27 mouse cellular contexts compared by ENCODE assay signal in genomic region chr3:151653298-151653697, GRCm38 (mm10).
"Had no signal": no experiment of that assay in that cellular context is flagged by ENCODE, and none has a peak within 500 bp of the region (broad histone marks: within the 10 kb centered on the region; RNA-seq: fewer than 3 reads in every experiment).

No protein-coding gene starts in this region.

- ATAC-seq: hindbrain, postnatal 0 days; intestine, embryonic 16.5 days had no signal

- H3K9ac ChIP-seq: heart, embryonic 13.5 days; heart, embryonic 15.5 days; hindbrain, embryonic 13.5 days; hindbrain, embryonic 15.5 days; limb, embryonic 12.5 days; liver, embryonic 13.5 days had no signal

- H3K27me3 ChIP-seq: heart, embryonic 13.5 days; heart, embryonic 15.5 days; hindbrain, embryonic 13.5 days; hindbrain, embryonic 15.5 days; limb, embryonic 12.5 days; liver, embryonic 13.5 days had no signal

- H3K36me3 ChIP-seq: heart, embryonic 13.5 days; heart, embryonic 15.5 days; hindbrain, embryonic 13.5 days; hindbrain, embryonic 15.5 days; limb, embryonic 10.5 days; limb, embryonic 12.5 days; liver, embryonic 13.5 days had no signal

- H3K27ac ChIP-seq: gastrocnemius, adult 2 months; heart, adult 2 months; heart, embryonic 13.5 days; heart, embryonic 15.5 days; hindbrain, embryonic 13.5 days; hindbrain, embryonic 15.5 days; hindbrain, postnatal 0 days; layer of hippocampus, adult 2 months; left cerebral cortex, adult 2 months; limb, embryonic 10.5 days; limb, embryonic 12.5 days; liver, embryonic 13.5 days had no signal

- H3K4me3 ChIP-seq: gastrocnemius, adult 2 months; heart, adult 2 months; heart, embryonic 13.5 days; heart, embryonic 15.5 days; hindbrain, embryonic 13.5 days; hindbrain, embryonic 15.5 days; layer of hippocampus, adult 2 months; left cerebral cortex, adult 2 months; limb, embryonic 10.5 days; limb, embryonic 12.5 days; liver, embryonic 13.5 days had no signal

- DNase-seq: gastrocnemius, adult 2 months; gastrocnemius, postnatal 10 days; gastrocnemius, postnatal 36 days; heart, adult 11 months; heart, adult 2 months; heart, postnatal 14 days; heart, postnatal 36 days; kidney, adult 11 months; kidney, adult 2 months; kidney, adult 9 months; kidney, postnatal 10 days; kidney, postnatal 25 days; kidney, postnatal 4 days; liver; liver, embryonic 13.5 days had no signal

- H3K4me2 ChIP-seq: heart, embryonic 11.5 days; heart, embryonic 13.5 days; heart, embryonic 15.5 days; hindbrain, embryonic 13.5 days; hindbrain, embryonic 15.5 days; limb, embryonic 12.5 days; liver, embryonic 11.5 days; liver, embryonic 13.5 days had no signal

- H3K4me1 ChIP-seq: heart, embryonic 13.5 days; heart, embryonic 15.5 days; hindbrain, embryonic 13.5 days; hindbrain, embryonic 15.5 days; limb, embryonic 10.5 days; limb, embryonic 12.5 days; liver, embryonic 13.5 days had no signal

- H3K9me3 ChIP-seq: heart, embryonic 13.5 days; heart, embryonic 15.5 days; hindbrain, embryonic 13.5 days; hindbrain, embryonic 15.5 days; limb, embryonic 10.5 days; limb, embryonic 12.5 days; liver, embryonic 13.5 days had no signal
